Mouse (Mus musculus): ENCODE results near the gene Stil. TPM values are rescaled to one million over a fixed set of nuclear protein-coding genes. Genes with fewer than 3 reads are reported as not detected.

Gene Stil
- polyA plus RNA-seq, 1 experiment from 2014 or later: 2.1 TPM

- 2% methylated on average over 9 of the region's 9 CpGs for WGBS
- peaks cover 11% of the 10 kb centered on the region for H3K4me1 ChIP-seq (ENCODE audit: control insufficient read depth, insufficient read depth, low read length)
- no peaks in the 10 kb centered on the region for H3K9me3 ChIP-seq (replicated peaks; ENCODE audit: control insufficient read depth, low read length, poor library complexity, severe bottlenecking)
- ATAC-seq: 0 out of 2 replicates have a peak, but pooled peaks have one; percentile 2
- H3K4me3 ChIP-seq (ENCODE audit: low read depth, low read length): peak overlapping the region; percentile 54
- H3K4me2 ChIP-seq (ENCODE audit: low read length): peak overlapping the region; percentile 99
- peaks cover 55% of the 10 kb centered on the region for H3K27me3 ChIP-seq (ENCODE audit: control insufficient read depth, insufficient read depth, low read depth, low read length)
- H3K36me3 ChIP-seq (ENCODE audit: control insufficient read depth, insufficient read depth, low read length): no peaks in the 10 kb centered on the region
- H3K27ac ChIP-seq (ENCODE audit: low read length): peak overlapping the region; percentile 68
- H3K9ac ChIP-seq (ENCODE audit: low read depth, low read length): peak overlapping the region; percentile 74
Measured at GRCm38 (mm10) chr4:115062540-115062874, 62.5 kb downstream of the Stil start.

DNA sequence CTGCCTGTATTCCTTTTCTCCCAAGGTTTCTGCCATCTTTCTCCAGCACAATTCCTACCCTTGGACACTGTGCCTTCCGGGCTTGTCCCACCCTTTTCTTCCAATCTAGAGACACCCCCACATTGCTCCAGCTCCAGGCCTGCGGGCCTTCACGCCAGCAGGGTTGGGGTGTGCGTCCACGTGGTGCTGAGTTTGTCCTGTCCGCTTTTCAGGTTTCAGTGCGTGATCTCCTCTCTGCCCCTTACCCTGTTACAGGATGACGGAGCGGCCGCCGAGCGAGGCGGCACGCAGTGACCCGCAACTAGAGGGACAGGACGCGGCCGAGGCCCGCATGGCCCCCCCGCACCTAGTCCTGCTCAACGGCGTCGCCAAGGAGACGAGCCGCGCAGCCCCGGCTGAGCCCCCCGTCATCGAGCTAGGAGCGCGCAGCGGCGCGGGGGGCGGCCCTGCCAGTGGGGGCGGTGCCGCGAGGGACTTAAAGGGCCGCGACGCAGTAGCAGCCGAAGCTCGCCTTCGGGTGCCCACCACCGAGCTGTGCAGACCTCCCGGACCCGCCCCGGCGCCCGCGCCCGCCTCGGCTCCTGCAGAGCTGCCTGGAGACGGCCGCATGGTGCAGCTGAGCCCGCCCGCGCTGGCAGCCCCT is 63.0 kb downstream of the Stil start:
- H3K4me3 ChIP-seq (ENCODE audit: low read depth, low read length): peak overlapping the region; percentile 54
- H3K4me1 ChIP-seq (ENCODE audit: control insufficient read depth, insufficient read depth, low read length): peaks cover 11% of the 10 kb centered on the region

GRCm38 (mm10) chr4:115063518-115064239 is 63.7 kb downstream of the Stil start:
- H3K27ac ChIP-seq (ENCODE audit: low read length): peak overlapping the region; percentile 68; the same call in 1 of the 2 replicates
- H3K9ac ChIP-seq (ENCODE audit: low read depth, low read length): peak overlapping the region; percentile 74
- WGBS: under 1% methylated on average over 31 of the region's 31 CpGs
- ATAC-seq: peak; percentile 39; the same call in 1 of the 2 replicates
- peak overlapping the region; percentile 99 for H3K4me2 ChIP-seq (ENCODE audit: low read length)
- peak overlapping the region; percentile 54 for H3K4me3 ChIP-seq (ENCODE audit: low read depth, low read length)
- H3K4me1 ChIP-seq (ENCODE audit: control insufficient read depth, insufficient read depth, low read length): peaks cover 11% of the 10 kb centered on the region
- peaks cover 60% of the 10 kb centered on the region for H3K27me3 ChIP-seq (ENCODE audit: control insufficient read depth, insufficient read depth, low read depth, low read length)
- H3K36me3 ChIP-seq (ENCODE audit: control insufficient read depth, insufficient read depth, low read length): no peaks in the 10 kb centered on the region
- no peaks in the 10 kb centered on the region for H3K9me3 ChIP-seq (replicated peaks; ENCODE audit: control insufficient read depth, low read length, poor library complexity, severe bottlenecking)

More for the DNA sequence above, 63.0 kb downstream of the Stil start:
- peak overlapping the region; percentile 68 for H3K27ac ChIP-seq (ENCODE audit: low read length)
- no peaks in the 10 kb centered on the region for H3K9me3 ChIP-seq (replicated peaks; ENCODE audit: control insufficient read depth, low read length, poor library complexity, severe bottlenecking)
- H3K9ac ChIP-seq (ENCODE audit: low read depth, low read length): peak overlapping the region; percentile 74
- WGBS: under 1% methylated on average over 57 of the region's 58 CpGs
- H3K36me3 ChIP-seq (ENCODE audit: control insufficient read depth, insufficient read depth, low read length): no peaks in the 10 kb centered on the region
- peaks cover 55% of the 10 kb centered on the region for H3K27me3 ChIP-seq (ENCODE audit: control insufficient read depth, insufficient read depth, low read depth, low read length)
- peak overlapping the region; percentile 99 for H3K4me2 ChIP-seq (ENCODE audit: low read length)
- peak; percentile 90 for ATAC-seq

GRCm38 (mm10) chr4:115071668-115072067 is 71.7 kb downstream of the Stil start:
- no peaks in the 10 kb centered on the region for H3K36me3 ChIP-seq (ENCODE audit: control insufficient read depth, insufficient read depth, low read length)
- H3K9ac ChIP-seq (ENCODE audit: low read depth, low read length): no peak overlapping the region
- H3K27ac ChIP-seq (ENCODE audit: low read length): no peak overlapping the region
- H3K4me2 ChIP-seq (ENCODE audit: low read length): no peak overlapping the region
- H3K27me3 ChIP-seq (ENCODE audit: control insufficient read depth, insufficient read depth, low read depth, low read length): peaks cover 5% of the 10 kb centered on the region
- 62% methylated on average over 1 of the region's 1 CpGs for WGBS
- no peak overlapping the region for H3K4me3 ChIP-seq (ENCODE audit: low read depth, low read length)
- H3K9me3 ChIP-seq (replicated peaks; ENCODE audit: control insufficient read depth, low read length, poor library complexity, severe bottlenecking): no peaks in the 10 kb centered on the region
- ATAC-seq: no peak
- no peaks in the 10 kb centered on the region for H3K4me1 ChIP-seq (ENCODE audit: control insufficient read depth, insufficient read depth, low read length)

GRCm38 (mm10) chr4:115074789-115075188 is 74.8 kb downstream of the Stil start:
- Histone ChIP-seq H3K9ac (ENCODE audit: low read depth, low read length) (no peak overlapping the region), H3K9me3 (replicated peaks; ENCODE audit: control insufficient read depth, low read length, poor library complexity, severe bottlenecking) (no peaks in the 10 kb centered on the region), H3K4me1 (ENCODE audit: control insufficient read depth, insufficient read depth, low read length) (peaks cover 8% of the 10 kb centered on the region), H3K4me3 (ENCODE audit: low read depth, low read length) (no peak overlapping the region), H3K27me3 (ENCODE audit: control insufficient read depth, insufficient read depth, low read depth, low read length) (no peaks in the 10 kb centered on the region), H3K4me2 (ENCODE audit: low read length) (no peak overlapping the region), H3K27ac (ENCODE audit: low read length) (no peak overlapping the region), H3K36me3 (ENCODE audit: control insufficient read depth, insufficient read depth, low read length) (no peaks in the 10 kb centered on the region)
- WGBS: 90% methylated on average over 1 of the region's 1 CpGs
- no peak for ATAC-seq

DNA sequence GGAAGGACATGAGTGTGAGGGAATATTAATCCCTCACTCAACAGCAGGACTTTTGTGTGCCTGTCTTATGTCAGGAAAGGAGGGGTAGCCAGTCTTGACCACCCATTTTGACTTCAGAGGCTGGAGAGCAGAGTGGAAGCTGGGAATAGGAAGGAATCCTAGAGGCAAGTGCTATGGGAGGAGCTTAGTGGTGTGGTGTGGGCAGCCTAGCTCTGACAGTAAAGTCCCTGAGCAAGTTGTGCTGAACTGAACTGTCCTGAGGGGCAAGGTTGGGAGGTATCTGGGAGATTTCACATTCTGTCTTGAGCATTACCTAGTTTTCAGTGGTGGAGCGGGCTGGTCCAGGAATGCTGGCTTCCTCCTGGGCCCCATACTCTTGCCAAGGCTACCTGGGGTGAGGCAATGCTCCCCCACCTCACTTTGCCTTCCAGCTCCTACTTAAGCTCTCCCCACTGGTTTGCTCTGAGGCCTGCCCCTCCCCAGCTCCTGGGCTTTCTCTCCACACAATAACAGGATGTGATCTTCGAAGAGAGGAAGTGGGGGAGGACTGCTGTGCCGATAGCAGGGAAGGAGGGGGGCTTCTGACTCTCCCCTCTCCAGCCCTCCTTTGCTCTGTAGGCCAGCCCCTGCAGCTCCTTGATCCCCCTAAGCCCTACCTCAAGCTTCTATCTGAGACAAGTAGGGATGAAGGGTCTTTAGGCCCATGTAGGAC is 75.4 kb downstream of the Stil start:
- H3K4me2 ChIP-seq (ENCODE audit: low read length): no peak overlapping the region
- WGBS: 37% methylated on average over 3 of the region's 3 CpGs
- H3K27me3 ChIP-seq (ENCODE audit: control insufficient read depth, insufficient read depth, low read depth, low read length): no peaks in the 10 kb centered on the region
- no peak overlapping the region for H3K9ac ChIP-seq (ENCODE audit: low read depth, low read length)
- ATAC-seq: no peak
- H3K4me3 ChIP-seq (ENCODE audit: low read depth, low read length): no peak overlapping the region
- no peaks in the 10 kb centered on the region for H3K36me3 ChIP-seq (ENCODE audit: control insufficient read depth, insufficient read depth, low read length)
- peaks cover 11% of the 10 kb centered on the region for H3K4me1 ChIP-seq (ENCODE audit: control insufficient read depth, insufficient read depth, low read length)
- H3K9me3 ChIP-seq (replicated peaks; ENCODE audit: control insufficient read depth, low read length, poor library complexity, severe bottlenecking): no peaks in the 10 kb centered on the region
- H3K27ac ChIP-seq (ENCODE audit: low read length): no peak overlapping the region

GRCm38 (mm10) chr4:115078892-115079820 is 79.2 kb downstream of the Stil start:
- H3K4me3 ChIP-seq (ENCODE audit: low read depth, low read length): no peak overlapping the region
- peaks cover 11% of the 10 kb centered on the region for H3K4me1 ChIP-seq (ENCODE audit: control insufficient read depth, insufficient read depth, low read length)
- H3K4me2 ChIP-seq (ENCODE audit: low read length): no peak overlapping the region
- peak; percentile 81 for ATAC-seq
- H3K27ac ChIP-seq (ENCODE audit: low read length): no peak overlapping the region
- H3K36me3 ChIP-seq (ENCODE audit: control insufficient read depth, insufficient read depth, low read length): no peaks in the 10 kb centered on the region
- peak overlapping the region; percentile 36; the same call in 1 of the 2 replicates for H3K9ac ChIP-seq (ENCODE audit: low read depth, low read length)
- no peaks in the 10 kb centered on the region for H3K27me3 ChIP-seq (ENCODE audit: control insufficient read depth, insufficient read depth, low read depth, low read length)
- 16% methylated on average over 10 of the region's 10 CpGs for WGBS
- H3K9me3 ChIP-seq (replicated peaks; ENCODE audit: control insufficient read depth, low read length, poor library complexity, severe bottlenecking): no peaks in the 10 kb centered on the region

GRCm38 (mm10) chr4:115079821-115080349 is 79.9 kb downstream of the Stil start:
- H3K4me3 ChIP-seq (ENCODE audit: low read depth, low read length): no peak overlapping the region
- H3K9ac ChIP-seq (ENCODE audit: low read depth, low read length): peak overlapping the region; percentile 36; the same call in 1 of the 2 replicates
- H3K36me3 ChIP-seq (ENCODE audit: control insufficient read depth, insufficient read depth, low read length): no peaks in the 10 kb centered on the region
- no peak overlapping the region for H3K4me2 ChIP-seq (ENCODE audit: low read length)
- H3K27ac ChIP-seq (ENCODE audit: low read length): 0 out of 2 replicates have a peak overlapping the region, but pooled peaks have one; percentile 29
- peak; percentile 1 for ATAC-seq
- H3K9me3 ChIP-seq (replicated peaks; ENCODE audit: control insufficient read depth, low read length, poor library complexity, severe bottlenecking): no peaks in the 10 kb centered on the region
- peaks cover 11% of the 10 kb centered on the region for H3K4me1 ChIP-seq (ENCODE audit: control insufficient read depth, insufficient read depth, low read length)
- 12% methylated on average over 5 of the region's 5 CpGs for WGBS
- no peaks in the 10 kb centered on the region for H3K27me3 ChIP-seq (ENCODE audit: control insufficient read depth, insufficient read depth, low read depth, low read length)
